Mouse (Mus musculus): Measurements from ENCODE around the gene Dguok. TPM values are rescaled to one million over a fixed set of nuclear protein-coding genes. Genes with fewer than 3 reads are reported as not detected.

The Dguok gene
- polyA plus RNA-seq, 1 experiment, result 64.1 TPM

- DNase-seq (ENCODE audit: extremely low spot score in 1 of 2, low spot score in 1 of 2), result peak in 1 of 2 experiments; percentile 68
Measured at GRCm38 (mm10) chr6:83439119-83439767, 67.5 kb downstream of the Dguok start.

GRCm38 (mm10) chr6:83438584-83438983 lies 68.2 kb downstream of the Dguok start:
- no peak for DNase-seq (ENCODE audit: extremely low spot score in 1 of 2, low spot score in 1 of 2)

- DNase-seq (ENCODE audit: extremely low spot score in 1 of 2, low spot score in 1 of 2), result no peak
Measured at GRCm38 (mm10) chr6:83437802-83438201, 69.0 kb downstream of the Dguok start.

GRCm38 (mm10) chr6:83437225-83437624 lies 69.5 kb downstream of the Dguok start:
- no peak for DNase-seq (ENCODE audit: extremely low spot score in 1 of 2, low spot score in 1 of 2)

- DNase-seq (ENCODE audit: extremely low spot score in 1 of 2, low spot score in 1 of 2), result no peak
Measured at GRCm38 (mm10) chr6:83436547-83436946, 70.2 kb downstream of the Dguok start.

- no peak for DNase-seq (ENCODE audit: extremely low spot score in 1 of 2, low spot score in 1 of 2)
Measured at GRCm38 (mm10) chr6:83435174-83435573, 71.6 kb downstream of the Dguok start.

- no peak for DNase-seq (ENCODE audit: extremely low spot score in 1 of 2, low spot score in 1 of 2)
Measured at GRCm38 (mm10) chr6:83433546-83433945, 73.2 kb downstream of the Dguok start.

GRCm38 (mm10) chr6:83432966-83433365 lies 73.8 kb downstream of the Dguok start:
- DNase-seq (ENCODE audit: extremely low spot score in 1 of 2, low spot score in 1 of 2), result no peak

Other genes starting within 250 kb of the Dguok start
- gene Mthfd2, start 181.1 kb downstream of the Dguok start, polyA plus RNA-seq (2012; rRNA removed), result 6.3 and 6.9 TPM in 2 replicates
- gene Mob1a, start 181.0 kb downstream of the Dguok start, polyA plus RNA-seq (2012; rRNA removed), result 16.3 and 19.2 TPM in 2 replicates
- gene Bola3, start 157.8 kb downstream of the Dguok start, polyA plus RNA-seq (2012; rRNA removed), result 41.8 and 73.9 TPM in 2 replicates
- 18.9 and 19.6 TPM in 2 replicates for gene Tet3, start 47.9 kb downstream of the Dguok start, polyA plus RNA-seq (2012; rRNA removed)
- gene Actg2, start 29.3 kb upstream of the Dguok start, polyA plus RNA-seq (2012; rRNA removed), result 0.76 and 1.7 TPM in 2 replicates
- 34.6 and 38.7 TPM in 2 replicates for gene Stambp, start 65.8 kb upstream of the Dguok start, polyA plus RNA-seq (2012; rRNA removed)
- gene Clec4f, start 149.2 kb upstream of the Dguok start, polyA plus RNA-seq (2012; rRNA removed), result not detected in 2 replicates
- gene Cd207, start 170.9 kb upstream of the Dguok start, polyA plus RNA-seq (2012; rRNA removed), result 0.06 TPM in 1 of 2 replicates, not detected in the other
- not detected in 2 replicates for gene Vax2, start 204.3 kb upstream of the Dguok start, polyA plus RNA-seq (2012; rRNA removed)
- 0.06 and 0.11 TPM in 2 replicates for gene Atp6v1b1, start 236.0 kb upstream of the Dguok start, polyA plus RNA-seq (2012; rRNA removed)